Mouse (Mus musculus): ENCODE results near the gene Nkpd1. TPM values are rescaled to one million over a fixed set of nuclear protein-coding genes. Genes with fewer than 3 reads are reported as not detected.

The Nkpd1 gene
- polyA plus RNA-seq, 1 experiment from 2014 or later = 0.11 TPM

- Histone ChIP-seq H3K4me1 (peaks cover 20% of the 10 kb centered on the region), H3K9ac (no peak overlapping the region), H3K27me3 (replicated peaks) (peaks cover 2% of the 10 kb centered on the region), H3K9me3 (no peaks in the 10 kb centered on the region), H3K36me3 (peaks cover 40% of the 10 kb centered on the region), H3K27ac (no peak overlapping the region), H3K4me3 (no peak overlapping the region), H3K4me2 (replicated peaks) (no peak overlapping the region)
- WGBS = 90% methylated on average over 3 of the region's 3 CpGs
- ATAC-seq (ENCODE audit: low FRiP score, low read depth) = no peak
Observed at GRCm38 (mm10) chr7:19569647-19570046, 52.0 kb downstream of the Nkpd1 start.

DNA sequence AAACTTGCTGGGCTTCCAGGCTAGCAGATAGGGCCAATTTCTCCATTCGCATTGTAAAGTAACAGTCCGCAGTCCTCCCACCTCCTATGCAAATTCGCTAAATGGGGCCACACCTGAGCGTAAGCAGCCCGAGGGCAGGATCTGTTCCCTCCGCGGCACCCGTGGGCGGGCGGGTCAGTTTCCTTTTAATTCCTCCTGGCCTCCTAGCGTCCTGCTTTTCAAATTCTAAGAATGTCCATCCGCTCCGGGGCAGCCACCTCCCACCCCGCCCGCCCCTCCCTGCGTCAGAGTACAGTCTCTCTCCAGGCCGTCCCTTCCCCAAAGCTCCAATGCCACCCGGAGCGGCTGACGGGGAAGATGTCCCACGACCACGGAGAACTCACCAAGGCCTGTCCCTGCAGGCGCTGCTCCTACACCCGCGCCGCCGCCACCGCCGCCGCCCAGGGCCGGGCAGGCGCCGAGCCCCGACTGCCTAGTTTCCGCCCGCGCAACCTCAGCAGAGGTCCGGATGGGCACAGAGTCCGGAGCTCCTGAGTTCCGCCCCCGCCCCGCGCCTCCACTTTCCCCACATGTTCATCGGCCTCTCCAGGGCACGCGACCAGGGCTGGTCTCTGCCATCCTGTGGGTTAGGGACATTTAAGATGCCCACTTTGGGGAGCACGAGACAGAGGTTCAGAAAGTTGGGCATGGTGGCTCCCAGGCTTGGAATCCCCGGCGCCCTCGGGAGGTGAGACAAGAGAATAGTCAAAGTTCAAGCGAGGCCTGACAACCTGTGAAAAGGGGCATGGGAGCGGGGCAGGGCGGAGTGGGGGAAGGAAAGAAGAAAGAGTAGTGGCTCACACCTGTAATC lies 55.5 kb downstream of the Nkpd1 start:
- peak; percentile 78 for ATAC-seq (ENCODE audit: low FRiP score, low read depth)
- H3K9me3 ChIP-seq = no peaks in the 10 kb centered on the region
- peak overlapping the region; percentile 87 for H3K9ac ChIP-seq
- H3K4me3 ChIP-seq = peak overlapping the region; percentile 75
- H3K4me2 ChIP-seq (replicated peaks) = peak overlapping the region; percentile 67
- peaks cover 33% of the 10 kb centered on the region for H3K27me3 ChIP-seq (replicated peaks)
- WGBS = under 1% methylated on average over 53 of the region's 53 CpGs
- H3K4me1 ChIP-seq = peaks cover 28% of the 10 kb centered on the region
- no peak overlapping the region for H3K27ac ChIP-seq
- peaks cover 20% of the 10 kb centered on the region for H3K36me3 ChIP-seq

- H3K9ac ChIP-seq = peak overlapping the region; percentile 87
- H3K36me3 ChIP-seq = peaks cover 17% of the 10 kb centered on the region
- WGBS = 26% methylated on average over 16 of the region's 16 CpGs
- peak overlapping the region; percentile 67 for H3K4me2 ChIP-seq (replicated peaks)
- no peaks in the 10 kb centered on the region for H3K9me3 ChIP-seq
- peaks cover 39% of the 10 kb centered on the region for H3K27me3 ChIP-seq (replicated peaks)
- peak overlapping the region; percentile 75 for H3K4me3 ChIP-seq
- no peak for ATAC-seq (ENCODE audit: low FRiP score, low read depth)
- H3K4me1 ChIP-seq = peaks cover 28% of the 10 kb centered on the region
- no peak overlapping the region for H3K27ac ChIP-seq
Observed at GRCm38 (mm10) chr7:19573776-19574140, 56.1 kb downstream of the Nkpd1 start.

Other genes with a start within 250 kb of the Nkpd1 start
- 53.4 and 56.3 TPM in 2 replicates for gene Vasp, start 246.0 kb upstream of the Nkpd1 start, polyA plus RNA-seq (2016; fragmentation: Nextera tagmentation; extraction: Ambion mirVana)
- gene Ppm1n, start 237.8 kb upstream of the Nkpd1 start, polyA plus RNA-seq (2016; fragmentation: Nextera tagmentation; extraction: Ambion mirVana) = 0.20 TPM in 1 of 2 replicates, not detected in the other
- 91.1 and 99.1 TPM in 2 replicates for gene Rtn2, start 235.2 kb upstream of the Nkpd1 start, polyA plus RNA-seq (2016; fragmentation: Nextera tagmentation; extraction: Ambion mirVana)
- 0.08 TPM in 1 of 2 replicates, not detected in the other for gene Fosb, start 207.8 kb upstream of the Nkpd1 start, polyA plus RNA-seq (2016; fragmentation: Nextera tagmentation; extraction: Ambion mirVana)
- 103 and 104 TPM in 2 replicates for gene Ercc1, start 173.1 kb upstream of the Nkpd1 start, polyA plus RNA-seq (2016; fragmentation: Nextera tagmentation; extraction: Ambion mirVana)
- 18.2 and 19.8 TPM in 2 replicates for gene Cd3eap, start 158.4 kb upstream of the Nkpd1 start, polyA plus RNA-seq (2016; fragmentation: Nextera tagmentation; extraction: Ambion mirVana)
- 3.1 and 3.2 TPM in 2 replicates for gene Ppp1r13l, start 158.1 kb upstream of the Nkpd1 start, polyA plus RNA-seq (2016; fragmentation: Nextera tagmentation; extraction: Ambion mirVana)
- 24.0 and 27.5 TPM in 2 replicates for gene Ercc2, start 135.8 kb upstream of the Nkpd1 start, polyA plus RNA-seq (2016; fragmentation: Nextera tagmentation; extraction: Ambion mirVana)
- gene Klc3, start 113.7 kb upstream of the Nkpd1 start, polyA plus RNA-seq (2016; fragmentation: Nextera tagmentation; extraction: Ambion mirVana) = 3.9 and 6.4 TPM in 2 replicates
- 0.20 and 0.35 TPM in 2 replicates for gene Ckm, start 113.1 kb upstream of the Nkpd1 start, polyA plus RNA-seq (2016; fragmentation: Nextera tagmentation; extraction: Ambion mirVana)
- 19.9 and 21.7 TPM in 2 replicates for gene Mark4, start 59.0 kb upstream of the Nkpd1 start, polyA plus RNA-seq (2016; fragmentation: Nextera tagmentation; extraction: Ambion mirVana)
- 1.2 and 1.6 TPM in 2 replicates for gene Exoc3l2, start 54.5 kb upstream of the Nkpd1 start, polyA plus RNA-seq (2016; fragmentation: Nextera tagmentation; extraction: Ambion mirVana)
- gene Bloc1s3, start 9.5 kb upstream of the Nkpd1 start, polyA plus RNA-seq (2016; fragmentation: Nextera tagmentation; extraction: Ambion mirVana) = 4.6 and 5.7 TPM in 2 replicates
- gene Trappc6a, start 9.4 kb upstream of the Nkpd1 start, polyA plus RNA-seq (2016; fragmentation: Nextera tagmentation; extraction: Ambion mirVana) = 50.6 and 51.0 TPM in 2 replicates
- 44.3 and 48.8 TPM in 2 replicates for gene Ppp1r37, start 45.2 kb downstream of the Nkpd1 start, polyA plus RNA-seq (2016; fragmentation: Nextera tagmentation; extraction: Ambion mirVana)
- gene Zfp296, start 59.4 kb downstream of the Nkpd1 start, polyA plus RNA-seq (2016; fragmentation: Nextera tagmentation; extraction: Ambion mirVana) = 0.30 TPM in 1 of 2 replicates, not detected in the other
- gene Gemin7, start 59.8 kb downstream of the Nkpd1 start, polyA plus RNA-seq (2016; fragmentation: Nextera tagmentation; extraction: Ambion mirVana) = 140 and 145 TPM in 2 replicates
- 70.1 and 79.0 TPM in 2 replicates for gene Clasrp, start 86.6 kb downstream of the Nkpd1 start, polyA plus RNA-seq (2016; fragmentation: Nextera tagmentation; extraction: Ambion mirVana)
- 4.9 and 5.8 TPM in 2 replicates for gene Relb, start 111.6 kb downstream of the Nkpd1 start, polyA plus RNA-seq (2016; fragmentation: Nextera tagmentation; extraction: Ambion mirVana)
- gene Clptm1, start 147.2 kb downstream of the Nkpd1 start, polyA plus RNA-seq (2016; fragmentation: Nextera tagmentation; extraction: Ambion mirVana) = 104 and 112 TPM in 2 replicates
- gene Apoc2, start 160.1 kb downstream of the Nkpd1 start, polyA plus RNA-seq (2016; fragmentation: Nextera tagmentation; extraction: Ambion mirVana) = 1.0 and 1.7 TPM in 2 replicates
- gene Gm44805, start 163.6 kb downstream of the Nkpd1 start, polyA plus RNA-seq (2016; fragmentation: Nextera tagmentation; extraction: Ambion mirVana) = not detected in 2 replicates
- gene Apoc4, start 163.6 kb downstream of the Nkpd1 start, polyA plus RNA-seq (2016; fragmentation: Nextera tagmentation; extraction: Ambion mirVana) = not detected in 2 replicates
- 4.9 and 7.2 TPM in 2 replicates for gene Apoc1, start 174.8 kb downstream of the Nkpd1 start, polyA plus RNA-seq (2016; fragmentation: Nextera tagmentation; extraction: Ambion mirVana)
- 204 and 207 TPM in 2 replicates for gene Apoe, start 181.3 kb downstream of the Nkpd1 start, polyA plus RNA-seq (2016; fragmentation: Nextera tagmentation; extraction: Ambion mirVana)
- 159 and 165 TPM in 2 replicates for gene Tomm40, start 197.6 kb downstream of the Nkpd1 start, polyA plus RNA-seq (2016; fragmentation: Nextera tagmentation; extraction: Ambion mirVana)
- 63.5 and 64.4 TPM in 2 replicates for gene Nectin2, start 232.6 kb downstream of the Nkpd1 start, polyA plus RNA-seq (2016; fragmentation: Nextera tagmentation; extraction: Ambion mirVana)

Data from neural tube, embryonic 12.5 days (tissue).